Mouse (Mus musculus): ENCODE measurements at regions not wholly inside any gene's neighbourhood (a gene's known extent, or its start where the extent isn't known, plus 50 kb on each side); places are given as distances from the start of the nearest gene placed in this dataset.

- Histone ChIP-seq H3K4me3 (ENCODE audit: low read depth, low read length) (no peak overlapping the region), H3K4me1 (ENCODE audit: insufficient read depth, low read depth, low read length) (no peaks in the 10 kb centered on the region), H3K4me2 (replicated peaks; ENCODE audit: low read depth, low read length) (no peak overlapping the region), H3K27ac (ENCODE audit: low read length) (no peak overlapping the region), H3K9ac (replicated peaks; ENCODE audit: low read depth) (no peak overlapping the region), H3K9me3 (ENCODE audit: low read length) (no peaks in the 10 kb centered on the region), H3K36me3 (ENCODE audit: insufficient read depth, low read length) (no peaks in the 10 kb centered on the region), H3K27me3 (replicated peaks; ENCODE audit: insufficient read depth, low read length) (no peaks in the 10 kb centered on the region)
- TF ChIP-seq EP300 (IDR thresholded peaks at IDR 0.05) (no peak), CTCF (IDR thresholded peaks at IDR 0.05) (no peak)
- 83% methylated on average over 6 of the region's 6 CpGs for WGBS
- ATAC-seq = no peak
- DNase-seq (ENCODE audit: low spot score) = no peak
These were observed 243.3 kb upstream of the Tenm2 start for GRCm38 (mm10) chr11:37478970-37479482.

- Histone ChIP-seq H3K9ac (replicated peaks; ENCODE audit: low read depth) (no peak overlapping the region), H3K4me2 (replicated peaks; ENCODE audit: low read depth, low read length) (no peak overlapping the region), H3K4me1 (ENCODE audit: insufficient read depth, low read depth, low read length) (no peaks in the 10 kb centered on the region), H3K27me3 (replicated peaks; ENCODE audit: insufficient read depth, low read length) (no peaks in the 10 kb centered on the region), H3K4me3 (ENCODE audit: low read depth, low read length) (no peak overlapping the region), H3K27ac (ENCODE audit: low read length) (no peak overlapping the region), H3K36me3 (ENCODE audit: insufficient read depth, low read length) (no peaks in the 10 kb centered on the region), H3K9me3 (ENCODE audit: low read length) (no peaks in the 10 kb centered on the region)
- ATAC-seq (no peak), DNase-seq (ENCODE audit: low spot score) (no peak)
- TF ChIP-seq EP300 (IDR thresholded peaks at IDR 0.05) (no peak), CTCF (IDR thresholded peaks at IDR 0.05) (no peak)
- WGBS = 26% methylated on average over 6 of the region's 6 CpGs
These were observed 238.3 kb upstream of the Tenm2 start for GRCm38 (mm10) chr11:37474068-37474467.

GRCm38 (mm10) chr11:37463658-37464420, 228.1 kb upstream of the Tenm2 start:
- DNase-seq (ENCODE audit: low spot score) (no peak), ATAC-seq (no peak)
- TF ChIP-seq EP300 (IDR thresholded peaks at IDR 0.05) (no peak), CTCF (IDR thresholded peaks at IDR 0.05) (no peak)
- Histone ChIP-seq H3K9me3 (ENCODE audit: low read length) (no peaks in the 10 kb centered on the region), H3K4me1 (ENCODE audit: insufficient read depth, low read depth, low read length) (no peaks in the 10 kb centered on the region), H3K4me2 (replicated peaks; ENCODE audit: low read depth, low read length) (no peak overlapping the region), H3K27ac (ENCODE audit: low read length) (no peak overlapping the region), H3K4me3 (ENCODE audit: low read depth, low read length) (no peak overlapping the region), H3K36me3 (ENCODE audit: insufficient read depth, low read length) (no peaks in the 10 kb centered on the region), H3K9ac (replicated peaks; ENCODE audit: low read depth) (no peak overlapping the region), H3K27me3 (replicated peaks; ENCODE audit: insufficient read depth, low read length) (no peaks in the 10 kb centered on the region)
- 75% methylated on average over 9 of the region's 9 CpGs for WGBS

DNA sequence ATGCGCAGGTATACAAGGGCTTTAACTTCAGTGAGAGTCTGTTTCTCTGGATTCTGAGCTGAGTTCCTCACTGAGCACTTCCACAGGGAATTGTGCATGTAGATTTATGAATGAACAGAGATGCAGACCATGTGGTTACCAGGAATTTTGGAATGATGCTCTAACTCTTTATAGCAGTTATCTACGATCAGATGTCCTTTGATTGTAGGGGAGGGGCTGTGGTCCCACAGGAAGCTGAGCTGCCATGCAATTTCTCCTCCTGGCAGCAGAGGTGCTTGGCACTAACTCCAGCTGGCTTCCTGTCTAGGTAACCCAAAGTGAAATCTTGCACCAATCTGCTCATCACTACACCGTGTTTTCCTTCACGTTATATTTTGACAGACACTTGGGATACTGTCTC, 226.6 kb upstream of the Tenm2 start:
- no peak overlapping the region for H3K4me3 ChIP-seq (ENCODE audit: low read depth, low read length)
- 74% methylated on average over 4 of the region's 4 CpGs for WGBS
- TF ChIP-seq EP300 (IDR thresholded peaks at IDR 0.05) = no peak
- DNase-seq (ENCODE audit: low spot score) (no peak), ATAC-seq (no peak)
- no peaks in the 10 kb centered on the region for H3K36me3 ChIP-seq (ENCODE audit: insufficient read depth, low read length)
- no peak overlapping the region for H3K9ac ChIP-seq (replicated peaks; ENCODE audit: low read depth)
- no peak overlapping the region for H3K27ac ChIP-seq (ENCODE audit: low read length)
- no peak overlapping the region for H3K4me2 ChIP-seq (replicated peaks; ENCODE audit: low read depth, low read length)
- no peaks in the 10 kb centered on the region for H3K27me3 ChIP-seq (replicated peaks; ENCODE audit: insufficient read depth, low read length)
- no peaks in the 10 kb centered on the region for H3K9me3 ChIP-seq (ENCODE audit: low read length)
- no peaks in the 10 kb centered on the region for H3K4me1 ChIP-seq (ENCODE audit: insufficient read depth, low read depth, low read length)

- H3K4me2 ChIP-seq (replicated peaks; ENCODE audit: low read depth, low read length) = no peak overlapping the region
These were observed 211.6 kb upstream of the Tenm2 start for GRCm38 (mm10) chr11:37447361-37447760.

DNA sequence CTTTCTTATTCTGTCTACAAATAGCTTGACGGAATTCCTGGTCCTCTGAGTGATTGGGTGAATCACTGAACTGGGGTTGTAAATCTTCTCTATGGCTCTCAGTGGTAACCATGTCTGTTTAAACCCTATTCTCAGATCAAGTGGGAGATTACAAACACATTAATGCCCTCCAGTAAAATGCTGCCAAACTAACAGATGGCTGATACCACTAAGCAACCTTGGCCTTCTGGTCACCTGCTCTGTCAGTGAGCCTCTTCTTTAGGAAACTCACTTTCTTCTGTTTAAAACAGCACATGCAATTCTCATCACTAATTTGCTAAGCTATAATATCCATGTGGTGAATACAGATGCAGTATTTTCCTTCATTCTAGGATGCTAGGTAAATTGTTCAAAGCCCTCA, 210.9 kb upstream of the Tenm2 start:
- ATAC-seq (no peak), DNase-seq (ENCODE audit: low spot score) (no peak)
- H3K27ac ChIP-seq (ENCODE audit: low read length) = no peak overlapping the region
- H3K4me3 ChIP-seq (ENCODE audit: low read depth, low read length) = no peak overlapping the region
- 76% methylated on average over 1 of the region's 1 CpGs for WGBS
- H3K4me2 ChIP-seq (replicated peaks; ENCODE audit: low read depth, low read length) = no peak overlapping the region
- H3K9ac ChIP-seq (replicated peaks; ENCODE audit: low read depth) = no peak overlapping the region
- no peaks in the 10 kb centered on the region for H3K36me3 ChIP-seq (ENCODE audit: insufficient read depth, low read length)
- TF ChIP-seq EP300 (IDR thresholded peaks at IDR 0.05) (no peak), CTCF (IDR thresholded peaks at IDR 0.05) (no peak)
- H3K27me3 ChIP-seq (replicated peaks; ENCODE audit: insufficient read depth, low read length) = no peaks in the 10 kb centered on the region
- H3K4me1 ChIP-seq (ENCODE audit: insufficient read depth, low read depth, low read length) = no peaks in the 10 kb centered on the region
- H3K9me3 ChIP-seq (ENCODE audit: low read length) = no peaks in the 10 kb centered on the region

More at GRCm38 (mm10) chr11:37447361-37447760, 211.6 kb upstream of the Tenm2 start:
- DNase-seq (ENCODE audit: low spot score) (no peak), ATAC-seq (no peak)
- no peak for TF ChIP-seq CTCF (IDR thresholded peaks at IDR 0.05)
- Histone ChIP-seq H3K27ac (ENCODE audit: low read length) (no peak overlapping the region), H3K27me3 (replicated peaks; ENCODE audit: insufficient read depth, low read length) (no peaks in the 10 kb centered on the region), H3K4me1 (ENCODE audit: insufficient read depth, low read depth, low read length) (no peaks in the 10 kb centered on the region), H3K9ac (replicated peaks; ENCODE audit: low read depth) (no peak overlapping the region), H3K4me3 (ENCODE audit: low read depth, low read length) (no peak overlapping the region), H3K9me3 (ENCODE audit: low read length) (no peaks in the 10 kb centered on the region), H3K36me3 (ENCODE audit: insufficient read depth, low read length) (no peaks in the 10 kb centered on the region)
